Mouse (Mus musculus): ENCODE measurements around the gene Senp1.

DNA sequence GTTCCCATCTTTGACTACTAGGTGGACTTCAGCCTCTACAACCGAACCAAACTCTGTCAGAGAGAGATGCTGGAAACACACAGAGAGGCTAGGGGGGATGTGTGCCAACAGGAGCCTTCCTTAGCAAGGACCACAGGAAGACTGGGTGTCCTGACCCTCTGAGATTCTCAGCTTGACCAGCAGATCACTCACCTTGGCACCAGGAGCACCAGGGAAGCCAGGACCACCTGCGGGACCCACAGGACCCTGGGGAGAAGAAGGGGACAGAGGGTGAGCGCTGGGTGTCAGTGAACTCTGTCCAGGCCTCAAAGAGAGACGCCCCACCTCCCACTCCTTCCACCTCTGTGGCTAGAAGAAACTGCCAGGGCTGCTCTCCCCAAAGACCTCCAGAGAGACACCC, 102.8 kb downstream of the Senp1 start:
- no peak for TF ChIP-seq POLR2A (IDR thresholded peaks at IDR 0.05; ENCODE audit: borderline replicate concordance, extremely low read depth, low read depth, low read length)
- TF ChIP-seq CTCF (IDR thresholded peaks at IDR 0.05; ENCODE audit: insufficient read depth, low read length): no peak

Measured in lung, adult 2 months (tissue).